Mouse (Mus musculus): ENCODE results near the gene Pfdn4. TPM values are rescaled to one million over a fixed set of nuclear protein-coding genes. Genes with fewer than 3 reads are reported as not detected.
A peak's percentile ranks its signal among the peaks of the same experiment; 100 is the strongest.
"Not testable (repeated sequence)": the region's sequence is repeated elsewhere in the genome, so short reads cannot be mapped to it uniquely, and the experiment has no call there.

The Pfdn4 gene
- polyA plus RNA-seq (2016; fragmentation: Nextera tagmentation; extraction: Ambion mirVana), result 102 and 107 TPM in 2 replicates

- Histone ChIP-seq H3K9me3 (replicated peaks) (no peaks in the 10 kb centered on the region), H3K4me1 (peaks cover 30% of the 10 kb centered on the region), H3K4me3 (peak within 1 kb of the TSS; percentile 47), H3K36me3 (no peaks in the 10 kb centered on the region), H3K27me3 (ENCODE audit: low read depth, poor library complexity, severe bottlenecking) (peaks cover 87% of the 10 kb centered on the region), H3K27ac (no peak within 1 kb of the TSS)
- DNase-seq (ENCODE audit: low spot score), result peak; percentile 63
- under 1% methylated on average over 46 of the region's 46 CpGs for WGBS
Observed at GRCm38 (mm10) chr2:170496154-170496930, at the start of gene Pfdn4. Pfdn4 (plus strand) TSS chr2:170496428.

DNA sequence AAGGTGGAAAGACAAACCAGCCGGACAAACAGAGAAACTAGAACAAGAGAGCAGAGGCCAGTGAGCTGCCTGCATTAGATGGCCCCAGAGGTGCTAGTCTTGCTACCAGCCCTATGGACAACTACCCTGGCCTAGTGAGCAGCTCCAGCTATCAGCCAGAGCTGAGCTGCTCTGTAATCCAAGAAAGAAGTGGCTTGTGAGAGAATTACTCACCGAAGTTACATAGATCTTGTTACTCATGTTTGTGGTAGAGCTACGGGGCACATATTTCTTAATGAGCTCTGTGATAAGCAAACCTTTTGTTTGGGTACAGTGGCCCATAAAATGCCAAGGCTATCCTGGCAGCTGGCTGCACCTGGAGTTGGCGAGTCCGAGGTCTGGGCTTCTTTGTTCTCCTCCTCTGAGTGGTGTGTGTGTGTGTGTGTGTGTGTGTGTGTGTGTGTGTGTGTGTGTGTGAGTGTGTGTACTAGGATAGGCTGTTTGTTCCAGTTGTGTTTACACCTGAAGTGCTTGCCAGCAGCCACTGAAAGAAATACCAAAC lies 49.3 kb upstream of the Pfdn4 start:
- peaks cover 4% of the 10 kb centered on the region; the same call in 1 of the 2 replicates for H3K4me1 ChIP-seq
- no peak overlapping the region for H3K4me3 ChIP-seq
- no peak overlapping the region for H3K27ac ChIP-seq
- WGBS, result 84% methylated on average over 5 of the region's 5 CpGs
- no peaks in the 10 kb centered on the region for H3K27me3 ChIP-seq (ENCODE audit: low read depth, poor library complexity, severe bottlenecking)
- H3K9me3 ChIP-seq (replicated peaks), result no peaks in the 10 kb centered on the region
- H3K36me3 ChIP-seq, result no peaks in the 10 kb centered on the region
- DNase-seq (ENCODE audit: low spot score), result no peak

DNA sequence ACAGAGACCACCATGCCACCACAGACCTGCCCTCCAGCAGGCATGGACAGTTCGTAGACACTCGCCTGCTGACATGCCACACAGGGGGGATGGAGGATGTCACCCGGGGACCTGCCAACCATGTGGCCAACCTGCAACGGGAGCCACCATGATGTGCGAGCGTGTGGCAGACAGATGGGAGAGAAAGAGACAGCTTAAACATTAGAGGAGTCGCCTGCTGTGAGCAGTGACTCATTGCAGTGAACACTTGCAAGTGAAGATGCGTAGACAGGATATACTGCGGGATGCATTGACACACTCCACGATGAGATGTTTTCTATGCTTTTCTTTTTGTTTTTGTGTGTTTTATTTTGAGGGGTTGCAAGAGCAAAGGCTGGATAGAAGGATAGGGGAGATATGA lies 48.6 kb upstream of the Pfdn4 start:
- 78% methylated on average over 10 of the region's 10 CpGs for WGBS
- peaks cover 4% of the 10 kb centered on the region; the same call in 1 of the 2 replicates for H3K4me1 ChIP-seq
- no peaks in the 10 kb centered on the region for H3K9me3 ChIP-seq (replicated peaks)
- H3K27me3 ChIP-seq (ENCODE audit: low read depth, poor library complexity, severe bottlenecking), result no peaks in the 10 kb centered on the region
- H3K27ac ChIP-seq, result no peak overlapping the region
- DNase-seq (ENCODE audit: low spot score), result no peak
- H3K4me3 ChIP-seq, result no peak overlapping the region
- H3K36me3 ChIP-seq, result no peaks in the 10 kb centered on the region

- H3K36me3 ChIP-seq, result no peaks in the 10 kb centered on the region
- DNase-seq (ENCODE audit: low spot score), result peak; percentile 91
- no peak overlapping the region for H3K27ac ChIP-seq
- H3K27me3 ChIP-seq (ENCODE audit: low read depth, poor library complexity, severe bottlenecking), result no peaks in the 10 kb centered on the region
- H3K9me3 ChIP-seq (replicated peaks), result no peaks in the 10 kb centered on the region
- 15% methylated on average over 9 of the region's 9 CpGs for WGBS
- H3K4me3 ChIP-seq, result no peak overlapping the region
- peaks cover 4% of the 10 kb centered on the region; the same call in 1 of the 2 replicates for H3K4me1 ChIP-seq
Observed at GRCm38 (mm10) chr2:170450933-170451332, 45.3 kb upstream of the Pfdn4 start.

- H3K27ac ChIP-seq; H3K4me3 ChIP-seq; H3K4me1 ChIP-seq; H3K9me3 ChIP-seq (replicated peaks); DNase-seq (ENCODE audit: low spot score); H3K27me3 ChIP-seq (ENCODE audit: low read depth, poor library complexity, severe bottlenecking); H3K36me3 ChIP-seq: not testable (repeated sequence)
- WGBS, result 40% methylated on average over 4 of the region's 4 CpGs
Observed at GRCm38 (mm10) chr2:170453809-170454208, 42.4 kb upstream of the Pfdn4 start.

GRCm38 (mm10) chr2:170459183-170459582 lies 37.0 kb upstream of the Pfdn4 start:
- no peak for DNase-seq (ENCODE audit: low spot score)
- H3K9me3 ChIP-seq (replicated peaks), result no peaks in the 10 kb centered on the region
- H3K36me3 ChIP-seq, result no peaks in the 10 kb centered on the region
- H3K4me3 ChIP-seq, result no peak overlapping the region
- H3K27me3 ChIP-seq (ENCODE audit: low read depth, poor library complexity, severe bottlenecking), result 0 out of 2 replicates have a peak, but pooled peaks cover 6% of the 10 kb centered on the region
- peaks cover 16% of the 10 kb centered on the region for H3K4me1 ChIP-seq
- peak overlapping the region; percentile 3 for H3K27ac ChIP-seq
- 72% methylated on average over 10 of the region's 10 CpGs for WGBS

- 28% methylated on average over 9 of the region's 9 CpGs for WGBS
- peak; percentile 56 for DNase-seq (ENCODE audit: low spot score)
- peak overlapping the region; percentile 3; the same call in 1 of the 2 replicates for H3K27ac ChIP-seq
Observed at GRCm38 (mm10) chr2:170459805-170460204, 36.4 kb upstream of the Pfdn4 start.

GRCm38 (mm10) chr2:170461652-170462051 lies 34.6 kb upstream of the Pfdn4 start:
- Histone ChIP-seq H3K27me3 (ENCODE audit: low read depth, poor library complexity, severe bottlenecking) (0 out of 2 replicates have a peak, but pooled peaks cover 6% of the 10 kb centered on the region), H3K4me1 (peaks cover 16% of the 10 kb centered on the region), H3K4me3 (no peak overlapping the region), H3K9me3 (replicated peaks) (no peaks in the 10 kb centered on the region), H3K36me3 (no peaks in the 10 kb centered on the region), H3K27ac (no peak overlapping the region)
- DNase-seq (ENCODE audit: low spot score), result no peak
- WGBS, result 74% methylated on average over 7 of the region's 7 CpGs

More at GRCm38 (mm10) chr2:170459805-170460204, 36.4 kb upstream of the Pfdn4 start:
- Histone ChIP-seq H3K9me3 (replicated peaks) (no peaks in the 10 kb centered on the region), H3K27me3 (ENCODE audit: low read depth, poor library complexity, severe bottlenecking) (0 out of 2 replicates have a peak, but pooled peaks cover 6% of the 10 kb centered on the region), H3K4me1 (peaks cover 16% of the 10 kb centered on the region), H3K4me3 (no peak overlapping the region), H3K36me3 (no peaks in the 10 kb centered on the region)

DNA sequence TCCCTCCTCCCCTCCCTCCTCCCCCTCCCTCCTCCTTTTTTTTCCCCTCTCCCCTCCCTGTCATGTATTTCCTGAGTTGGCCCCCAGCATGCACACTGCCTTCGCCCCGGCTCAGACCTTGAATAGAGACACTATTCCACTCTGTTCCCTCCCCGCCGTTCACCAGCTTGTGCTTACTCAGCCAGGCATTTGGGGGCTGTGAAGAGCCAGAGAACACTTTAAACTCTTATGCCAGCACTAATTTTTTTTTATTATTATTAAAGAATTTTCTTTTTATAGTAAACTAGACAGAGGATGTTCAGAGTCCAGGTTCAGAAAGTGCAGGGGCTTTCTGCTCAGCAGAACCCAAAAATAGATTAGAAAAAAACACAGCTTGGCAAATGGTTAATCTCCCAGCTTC lies 31.4 kb upstream of the Pfdn4 start:
- Histone ChIP-seq H3K36me3 (no peaks in the 10 kb centered on the region), H3K4me1 (peaks cover 14% of the 10 kb centered on the region), H3K9me3 (replicated peaks) (no peaks in the 10 kb centered on the region), H3K27me3 (ENCODE audit: low read depth, poor library complexity, severe bottlenecking) (0 out of 2 replicates have a peak, but pooled peaks cover 7% of the 10 kb centered on the region), H3K27ac (no peak overlapping the region), H3K4me3 (no peak overlapping the region)
- WGBS, result 70% methylated on average over 4 of the region's 4 CpGs
- no peak for DNase-seq (ENCODE audit: low spot score)

- Histone ChIP-seq H3K4me3 (no peak overlapping the region), H3K9me3 (replicated peaks) (no peaks in the 10 kb centered on the region), H3K4me1 (peaks cover 14% of the 10 kb centered on the region), H3K27ac (no peak overlapping the region), H3K27me3 (ENCODE audit: low read depth, poor library complexity, severe bottlenecking) (0 out of 2 replicates have a peak, but pooled peaks cover 18% of the 10 kb centered on the region), H3K36me3 (no peaks in the 10 kb centered on the region)
- no peak for DNase-seq (ENCODE audit: low spot score)
Observed at GRCm38 (mm10) chr2:170468009-170468408, 28.2 kb upstream of the Pfdn4 start.

- peaks cover 14% of the 10 kb centered on the region for H3K4me1 ChIP-seq
- no peak overlapping the region for H3K4me3 ChIP-seq
- DNase-seq (ENCODE audit: low spot score), result no peak
- 15% methylated on average over 10 of the region's 10 CpGs for WGBS
- H3K27ac ChIP-seq, result no peak overlapping the region
- H3K9me3 ChIP-seq (replicated peaks), result no peaks in the 10 kb centered on the region
- H3K36me3 ChIP-seq, result no peaks in the 10 kb centered on the region
- 0 out of 2 replicates have a peak, but pooled peaks cover 18% of the 10 kb centered on the region for H3K27me3 ChIP-seq (ENCODE audit: low read depth, poor library complexity, severe bottlenecking)
Observed at GRCm38 (mm10) chr2:170469616-170470308, 26.5 kb upstream of the Pfdn4 start.

- 86% methylated on average over 5 of the region's 5 CpGs for WGBS
- no peaks in the 10 kb centered on the region for H3K9me3 ChIP-seq (replicated peaks)
- no peak overlapping the region for H3K27ac ChIP-seq
- 0 out of 2 replicates have a peak, but pooled peaks cover 18% of the 10 kb centered on the region for H3K27me3 ChIP-seq (ENCODE audit: low read depth, poor library complexity, severe bottlenecking)
- peaks cover 14% of the 10 kb centered on the region for H3K4me1 ChIP-seq
- H3K36me3 ChIP-seq, result no peaks in the 10 kb centered on the region
- no peak for DNase-seq (ENCODE audit: low spot score)
- H3K4me3 ChIP-seq, result no peak overlapping the region
Observed at GRCm38 (mm10) chr2:170470591-170470990, 25.6 kb upstream of the Pfdn4 start.

GRCm38 (mm10) chr2:170474125-170474524 lies 22.1 kb upstream of the Pfdn4 start:
- 95% methylated on average over 5 of the region's 5 CpGs for WGBS
- DNase-seq (ENCODE audit: low spot score), result no peak
- Histone ChIP-seq H3K36me3 (no peaks in the 10 kb centered on the region), H3K4me3 (no peak overlapping the region), H3K9me3 (replicated peaks) (no peaks in the 10 kb centered on the region), H3K27me3 (ENCODE audit: low read depth, poor library complexity, severe bottlenecking) (0 out of 2 replicates have a peak, but pooled peaks cover 15% of the 10 kb centered on the region), H3K4me1 (peaks cover 14% of the 10 kb centered on the region), H3K27ac (no peak overlapping the region)
